Mouse (Mus musculus): ENCODE data around the gene Ranbp3.

Gene Ranbp3

DNA sequence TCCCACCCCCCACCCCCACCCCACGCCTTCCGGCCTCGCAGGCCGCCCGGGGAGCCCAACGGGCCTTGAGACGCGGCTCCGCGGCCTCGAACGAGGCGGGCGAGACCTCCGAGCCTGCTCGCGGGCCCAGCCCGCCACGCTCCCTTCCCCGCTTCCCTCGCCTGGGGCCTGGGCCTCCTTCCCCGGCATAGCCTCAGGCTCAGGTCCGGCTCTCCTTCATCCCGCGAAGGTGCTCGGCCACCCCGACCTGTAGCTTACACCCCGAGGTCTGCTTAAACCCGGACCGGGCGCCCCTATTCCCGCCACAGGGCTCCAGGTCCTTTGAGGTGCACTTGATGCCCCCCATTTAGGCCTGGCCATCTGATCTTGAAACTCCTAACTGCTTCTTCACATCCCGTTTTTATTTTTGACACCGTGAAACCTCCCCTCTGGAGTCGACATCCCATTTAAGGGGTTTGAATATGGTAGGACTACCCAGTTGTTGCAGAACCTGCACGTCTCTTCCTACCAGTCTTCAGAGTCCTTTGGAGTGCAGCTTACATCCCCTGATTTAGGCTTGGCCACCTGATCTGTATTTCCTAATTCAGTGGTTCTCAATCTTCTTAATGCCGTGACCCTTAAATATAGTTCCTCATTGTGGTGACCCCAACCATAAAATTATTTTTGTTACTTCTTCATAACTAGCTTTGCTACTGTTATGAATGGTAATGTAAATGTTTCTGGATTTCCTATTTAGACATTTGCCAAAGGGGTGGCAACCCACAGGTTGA is 738 bp downstream of the Ranbp3 start:
- in situ Hi-C loops (cut with MseI, MboI), result no loop called here

- in situ Hi-C loops (cut with MseI, MboI), result no loop called here
These were observed 8.7 kb downstream of the Ranbp3 start for GRCm38 (mm10) chr17:56681791-56682190.

DNA sequence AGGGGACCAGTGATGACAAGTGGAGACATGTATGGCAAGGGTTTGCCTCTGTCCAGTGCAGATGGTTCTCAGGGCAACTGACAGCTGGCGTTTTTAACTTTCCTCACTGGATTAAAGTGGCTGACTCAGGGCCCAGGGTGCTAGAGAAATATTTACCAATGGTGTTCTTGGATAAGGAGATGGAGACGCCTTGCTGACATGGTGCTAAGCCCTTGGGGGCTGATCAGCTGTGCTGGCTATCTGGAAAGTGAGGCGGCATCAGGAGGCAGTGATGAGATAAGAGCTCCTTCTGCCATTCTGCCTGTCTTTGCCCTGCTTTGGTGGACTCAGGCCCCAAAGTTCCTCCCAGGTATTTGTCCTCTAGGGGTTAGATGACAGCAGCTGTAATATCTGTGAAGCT is 9.8 kb downstream of the Ranbp3 start:
- in situ Hi-C loops (cut with MseI, MboI), result no loop called here

DNA sequence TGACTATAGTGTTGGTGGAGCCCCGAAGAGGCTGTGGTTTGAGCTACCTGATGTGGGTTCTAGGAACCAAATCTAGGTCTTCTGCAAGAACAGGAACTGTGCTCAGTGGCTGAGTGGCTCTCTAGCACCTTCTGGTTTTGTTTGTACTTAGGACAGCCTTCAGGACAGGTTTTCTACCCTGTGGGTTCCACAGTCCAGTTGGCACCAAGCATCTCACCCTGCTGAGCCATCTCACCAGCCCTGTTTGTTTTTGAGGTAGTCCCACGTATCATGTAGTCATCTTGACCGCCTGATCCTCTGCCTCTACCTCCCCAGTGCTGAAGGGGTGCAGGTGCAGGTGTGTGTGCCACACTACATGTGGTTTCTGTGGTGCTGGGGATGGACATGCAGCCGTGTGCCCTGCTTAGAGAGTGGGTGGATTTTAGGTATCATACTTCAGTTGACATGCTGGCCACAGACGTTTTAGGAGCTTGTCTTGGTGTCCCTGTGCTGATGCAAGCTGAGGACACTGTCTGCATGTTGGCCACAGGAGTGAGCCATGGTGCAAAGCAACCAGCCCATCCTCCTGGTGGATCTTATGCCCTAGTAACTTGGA is 10.5 kb downstream of the Ranbp3 start:
- in situ Hi-C loops (cut with MseI, MboI), result no loop called here

- in situ Hi-C loops (cut with MseI, MboI), result no loop called here
These were observed 11.6 kb downstream of the Ranbp3 start for GRCm38 (mm10) chr17:56684649-56685048.

DNA sequence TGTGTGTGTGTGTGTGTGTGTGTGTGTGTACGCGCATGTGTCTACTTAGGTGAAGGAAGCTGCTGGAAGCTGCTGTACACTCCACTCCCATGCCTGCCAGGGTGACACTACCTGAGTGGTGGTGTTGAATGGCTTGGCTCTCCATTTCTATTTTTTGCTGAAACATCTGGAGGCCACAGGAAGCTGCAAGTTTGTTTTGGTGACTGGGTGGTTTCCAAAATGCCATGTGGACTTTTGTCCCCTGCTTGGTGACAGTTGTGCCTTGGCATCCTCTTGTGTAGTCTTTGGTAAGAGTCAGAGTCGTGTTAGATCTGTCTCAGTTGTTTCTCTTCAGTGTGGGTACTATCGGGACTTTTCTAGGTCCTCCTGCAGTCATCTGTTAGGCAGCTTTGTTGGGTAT is 13.7 kb downstream of the Ranbp3 start:
- in situ Hi-C loops (cut with MseI, MboI), result no loop called here

GRCm38 (mm10) chr17:56688045-56688444 is 15.0 kb downstream of the Ranbp3 start:
- in situ Hi-C loops (cut with MseI, MboI), result no loop called here

GRCm38 (mm10) chr17:56688689-56689088 is 15.6 kb downstream of the Ranbp3 start:
- in situ Hi-C loops (cut with MseI, MboI), result no loop called here

- in situ Hi-C loops (cut with MseI, MboI), result no loop called here
These were observed 20.3 kb downstream of the Ranbp3 start for GRCm38 (mm10) chr17:56693395-56693794.

DNA sequence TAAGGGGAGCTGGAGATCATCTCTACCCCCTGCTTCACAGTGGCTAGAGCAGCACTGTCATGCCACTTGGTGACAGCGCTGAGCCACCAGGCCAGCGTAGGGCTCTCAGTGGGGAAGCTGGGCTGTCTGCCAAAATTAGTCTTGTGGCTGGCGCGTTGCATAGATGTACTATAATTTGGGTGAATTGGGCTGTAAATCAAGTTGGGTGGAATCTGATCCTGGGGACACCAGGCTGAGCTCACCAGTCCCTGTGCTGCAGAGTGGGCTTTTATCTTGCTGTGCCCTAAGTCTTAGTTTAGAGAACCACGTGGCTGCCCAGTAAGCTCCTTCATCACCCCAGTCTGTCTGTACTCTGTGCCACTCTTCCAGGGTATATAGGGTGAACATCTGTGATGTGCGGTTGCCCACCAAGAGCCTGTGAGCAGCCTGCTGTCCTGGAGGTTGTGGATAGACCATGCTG is 20.8 kb downstream of the Ranbp3 start:
- in situ Hi-C loops (cut with MseI, MboI), result no loop called here

DNA sequence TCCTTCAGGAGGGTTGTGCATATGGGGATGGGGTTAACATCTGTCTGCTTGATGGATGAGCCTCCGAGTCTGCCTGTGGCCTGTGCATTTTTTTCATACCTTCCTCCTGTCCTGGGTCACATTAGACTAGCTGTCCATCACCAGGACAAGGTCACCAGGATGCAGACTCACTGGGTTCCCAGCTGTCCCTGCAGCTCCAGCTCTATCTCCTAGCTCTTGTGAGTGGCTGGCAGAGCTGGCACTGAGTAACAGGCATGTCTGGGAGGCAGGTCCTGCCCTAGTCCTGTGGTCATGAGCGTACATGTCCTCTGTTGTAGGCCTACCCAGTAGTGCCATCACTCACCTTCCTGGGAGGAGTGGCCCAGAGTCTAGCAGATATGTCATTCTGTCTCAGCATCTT is 27.4 kb downstream of the Ranbp3 start:
- in situ Hi-C loops (cut with MseI, MboI), result no loop called here

GRCm38 (mm10) chr17:56703038-56703437 is 29.9 kb downstream of the Ranbp3 start:
- in situ Hi-C loops (cut with MseI, MboI), result no loop called here

GRCm38 (mm10) chr17:56706515-56706914 is 33.4 kb downstream of the Ranbp3 start:
- in situ Hi-C loops (cut with MseI, MboI), result no loop called here

DNA sequence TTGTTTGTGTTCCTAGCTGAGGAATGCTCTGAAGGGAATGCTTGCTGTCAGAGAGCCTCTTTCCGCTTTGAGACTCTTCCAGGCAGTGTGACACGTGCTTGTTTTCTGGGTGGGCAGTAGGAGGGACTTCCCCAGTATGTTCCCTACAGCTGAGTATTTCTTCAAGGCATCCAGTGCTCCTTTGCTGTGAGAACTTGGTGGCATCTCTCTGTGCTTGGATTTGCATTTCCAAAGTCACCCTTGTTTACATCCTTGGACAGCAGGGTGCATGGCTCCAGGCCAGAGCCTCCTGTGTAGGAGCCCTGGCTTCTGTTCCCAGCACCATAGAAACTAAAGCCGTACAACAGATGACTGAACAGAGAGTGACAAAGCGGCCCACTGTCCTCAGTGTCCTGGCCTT is 35.6 kb downstream of the Ranbp3 start:
- in situ Hi-C loops (cut with MseI, MboI), result no loop called here

- in situ Hi-C loops (cut with MseI, MboI), result no loop called here
These were observed 36.6 kb downstream of the Ranbp3 start for GRCm38 (mm10) chr17:56709708-56710107.

DNA sequence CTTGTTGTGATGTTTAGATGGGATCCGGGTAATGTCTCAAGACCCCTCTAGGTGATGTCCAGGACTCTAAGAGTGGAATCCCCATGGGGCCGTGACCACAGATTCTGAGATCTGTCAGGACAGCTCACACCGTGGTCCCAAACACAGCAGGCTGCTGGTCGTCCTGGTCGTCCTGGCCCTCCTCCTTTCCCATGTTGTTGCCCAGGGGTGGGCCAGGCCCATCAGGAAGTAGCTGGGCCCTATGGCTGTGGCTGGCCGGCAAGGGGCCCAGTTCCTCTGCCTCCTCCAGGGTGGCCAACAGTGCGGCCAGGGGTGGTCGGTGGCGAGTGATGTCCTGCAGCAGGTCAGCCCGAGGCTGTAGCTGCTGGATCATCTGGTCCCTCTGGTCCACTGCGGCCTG is 42.3 kb downstream of the Ranbp3 start:
- in situ Hi-C loops (cut with MseI, MboI), result no loop called here

DNA sequence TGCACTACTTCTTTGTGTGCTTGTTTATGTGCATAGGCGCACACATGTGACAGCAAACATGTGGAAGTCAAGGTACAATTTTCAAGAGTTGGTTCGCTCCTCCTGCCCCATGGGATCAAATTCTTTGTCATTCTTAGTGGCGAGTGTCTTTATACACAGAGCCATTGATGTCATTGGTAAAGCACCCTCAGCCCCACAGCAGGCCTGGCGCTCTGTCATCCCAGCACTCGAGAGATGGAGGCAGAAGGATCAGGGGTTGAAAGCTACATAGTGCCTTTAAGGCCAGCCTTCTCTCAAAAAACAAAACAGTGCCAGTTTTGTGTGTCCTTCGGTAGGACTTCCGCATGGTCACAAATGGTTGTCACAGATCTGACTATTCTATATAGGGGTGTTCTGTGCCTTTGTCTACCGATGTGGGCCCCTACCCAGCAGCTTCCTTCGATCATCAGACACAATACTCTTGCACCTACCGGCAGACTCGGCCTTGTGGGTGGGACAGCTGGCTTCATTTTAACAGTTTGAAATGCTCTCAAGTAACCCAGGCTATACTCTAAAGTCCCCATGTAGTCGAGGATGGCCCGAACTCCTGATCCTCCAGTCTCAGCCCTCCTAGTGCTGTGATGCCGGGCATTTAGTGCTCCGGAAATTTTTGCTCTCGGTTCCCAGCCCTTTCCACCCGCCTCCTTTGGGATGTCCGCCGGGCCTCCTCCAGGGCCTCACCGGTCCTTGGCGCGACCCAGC is 43.0 kb downstream of the Ranbp3 start:
- in situ Hi-C loops (cut with MseI, MboI), result no loop called here

DNA sequence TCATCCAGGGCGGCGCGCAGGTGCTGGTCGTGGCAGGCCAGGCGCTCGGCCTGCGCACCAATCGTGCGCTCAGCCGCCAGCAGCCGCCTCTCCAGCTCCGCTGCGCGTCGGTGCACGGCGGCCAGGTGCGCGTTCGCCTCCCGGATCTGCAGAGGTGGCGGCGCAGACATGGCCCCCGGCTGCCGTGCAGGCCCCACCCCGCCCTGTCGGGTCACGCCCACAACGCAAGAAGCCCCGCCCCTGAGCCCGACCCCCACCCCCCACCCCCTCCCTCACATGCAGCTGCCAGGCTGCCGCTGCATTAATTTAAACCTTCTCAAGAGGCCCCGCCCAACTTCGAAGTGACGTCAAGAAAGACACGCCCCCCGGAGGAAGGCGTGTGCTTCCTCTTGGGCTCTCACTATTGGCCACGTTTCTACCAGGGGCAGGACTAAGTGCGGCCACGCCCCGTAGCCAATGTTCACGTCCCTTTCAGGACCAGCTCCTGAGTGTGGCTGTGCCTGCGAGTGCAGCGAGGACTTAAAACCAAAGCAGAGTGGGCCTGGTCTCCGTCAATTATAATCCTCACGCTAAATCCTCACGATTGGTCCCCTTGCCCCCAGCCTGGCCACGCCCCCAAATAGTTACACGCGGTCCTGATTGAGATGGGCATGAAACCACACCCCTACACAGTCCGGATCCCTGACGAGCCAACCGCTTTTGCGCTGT is 43.7 kb downstream of the Ranbp3 start:
- in situ Hi-C loops (cut with MseI, MboI), result no loop called here

GRCm38 (mm10) chr17:56717363-56718058 is 44.4 kb downstream of the Ranbp3 start, which contains the start of the genes Ndufa11 and Vmac:
Ndufa11 (plus strand) TSS chr17:56717767.
Vmac (minus strand) TSS chr17:56718022.
- in situ Hi-C loops (cut with MseI, MboI), result no loop called here

DNA sequence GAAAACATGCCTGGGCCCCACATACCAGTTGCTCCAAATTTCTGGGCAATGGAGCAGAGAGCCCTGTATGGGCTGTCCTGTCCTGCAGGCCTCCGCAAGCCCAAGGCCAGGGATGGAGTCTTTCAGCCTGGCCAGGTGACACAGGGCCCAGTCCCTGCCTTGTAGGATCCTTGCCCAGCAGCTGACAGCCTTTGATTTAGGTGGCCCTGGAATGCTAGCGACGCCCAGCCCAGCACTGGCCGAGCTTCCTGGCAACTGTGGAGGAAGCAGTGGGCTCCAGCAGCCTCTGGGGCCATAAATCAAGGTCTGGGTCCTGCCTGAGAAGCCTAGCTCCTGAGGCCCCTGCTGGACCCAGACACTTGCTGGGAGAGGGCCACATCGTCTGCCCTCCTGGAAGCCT is 49.3 kb downstream of the Ranbp3 start:
- in situ Hi-C loops (cut with MseI, MboI), result no loop called here

DNA sequence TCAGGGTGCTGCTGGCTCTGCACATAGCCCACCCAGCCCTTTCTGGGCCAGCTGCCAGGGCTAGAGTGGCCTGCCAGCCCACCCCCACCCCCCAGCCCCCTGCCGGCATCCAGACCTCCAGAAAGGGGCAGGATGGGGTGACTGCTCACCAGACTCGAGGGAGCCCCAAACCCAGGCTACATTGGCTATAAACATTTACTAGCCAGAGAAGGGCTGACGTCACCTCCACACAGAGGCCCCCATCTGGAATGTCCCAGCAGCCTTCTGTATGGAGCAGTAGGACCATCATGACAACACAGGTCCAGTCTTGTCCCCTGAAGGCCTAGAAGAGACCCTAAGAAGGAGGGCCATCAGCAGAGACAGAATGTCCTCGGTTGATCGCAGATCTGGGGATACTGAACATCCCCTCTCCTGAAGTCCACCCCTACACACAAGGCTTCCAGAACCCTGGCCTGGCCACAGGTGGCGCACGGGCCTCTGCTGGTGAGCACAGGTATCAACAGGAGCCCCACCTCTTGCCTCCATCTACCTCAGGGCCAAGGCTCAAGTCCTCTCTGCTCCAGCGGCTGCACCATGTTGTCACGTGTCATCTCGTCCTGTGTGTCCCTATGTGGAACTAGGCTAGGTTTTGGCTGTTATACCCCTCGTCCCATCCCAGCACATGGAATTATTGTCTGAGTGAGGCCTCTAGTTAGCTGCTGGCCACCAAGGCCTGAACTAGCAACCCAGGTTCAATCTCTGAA is 50.5 kb downstream of the Ranbp3 start:
- in situ Hi-C loops (cut with MseI, MboI), result no loop called here
